Mouse (Mus musculus): ENCODE results near the gene Epha2. TPM values are rescaled to one million over a fixed set of nuclear protein-coding genes. Genes with fewer than 3 reads are reported as not detected.

The Epha2 gene
- polyA plus RNA-seq, 1 experiment from 2014 or later, result 7.6 TPM

Small RNAs within 50 kb of the gene (microRNA-seq; reads per million reads assigned to microRNA genes)
- gene Gm25690, result not detected

Other genes with a start within 250 kb of the Epha2 start
- 2.2 and 3.5 TPM in 2 replicates for gene Crocc, start 240.7 kb upstream of the Epha2 start, polyA plus RNA-seq (2015; fragmentation: Nextera tagmentation; extraction: Ambion mirVana)
- gene Necap2, start 222.9 kb upstream of the Epha2 start, polyA plus RNA-seq (2015; fragmentation: Nextera tagmentation; extraction: Ambion mirVana), result 79.6 and 82.0 TPM in 2 replicates
- gene Spata21, start 212.9 kb upstream of the Epha2 start, polyA plus RNA-seq (2015; fragmentation: Nextera tagmentation; extraction: Ambion mirVana), result 0.22 TPM in 1 of 2 replicates, not detected in the other
- 44.4 and 46.4 TPM in 2 replicates for gene Szrd1, start 161.5 kb upstream of the Epha2 start, polyA plus RNA-seq (2015; fragmentation: Nextera tagmentation; extraction: Ambion mirVana)
- 17.9 and 18.5 TPM in 2 replicates for gene Fbxo42, start 153.3 kb upstream of the Epha2 start, polyA plus RNA-seq (2015; fragmentation: Nextera tagmentation; extraction: Ambion mirVana)
- 4.2 and 5.1 TPM in 2 replicates for gene Rsg1, start 87.3 kb upstream of the Epha2 start, polyA plus RNA-seq (2015; fragmentation: Nextera tagmentation; extraction: Ambion mirVana)
- gene Arhgef19, start 61.7 kb upstream of the Epha2 start, polyA plus RNA-seq (2015; fragmentation: Nextera tagmentation; extraction: Ambion mirVana), result 15.0 and 15.1 TPM in 2 replicates
- gene Fam131c, start 67.0 kb downstream of the Epha2 start, polyA plus RNA-seq (2015; fragmentation: Nextera tagmentation; extraction: Ambion mirVana), result 1.5 and 1.6 TPM in 2 replicates
- gene Clcnka, start 97.5 kb downstream of the Epha2 start, polyA plus RNA-seq (2015; fragmentation: Nextera tagmentation; extraction: Ambion mirVana), result 0.13 and 0.15 TPM in 2 replicates
- gene Clcnkb, start 114.8 kb downstream of the Epha2 start, polyA plus RNA-seq (2015; fragmentation: Nextera tagmentation; extraction: Ambion mirVana), result 0.24 TPM in 1 of 2 replicates, not detected in the other
- gene Hspb7, start 119.5 kb downstream of the Epha2 start, polyA plus RNA-seq (2015; fragmentation: Nextera tagmentation; extraction: Ambion mirVana), result 5.3 and 6.6 TPM in 2 replicates
- not detected in 2 replicates for gene Srarp, start 134.9 kb downstream of the Epha2 start, polyA plus RNA-seq (2015; fragmentation: Nextera tagmentation; extraction: Ambion mirVana)
- gene Zbtb17, start 143.4 kb downstream of the Epha2 start, polyA plus RNA-seq (2015; fragmentation: Nextera tagmentation; extraction: Ambion mirVana), result 21.5 and 27.2 TPM in 2 replicates
- gene Spen, start 237.4 kb downstream of the Epha2 start, polyA plus RNA-seq (2015; fragmentation: Nextera tagmentation; extraction: Ambion mirVana), result 6.2 and 6.3 TPM in 2 replicates